Mouse (Mus musculus) urinary bladder, adult 18-20 months (tissue): ENCODE results near the gene Ddx27.

Experiments
- DNase-seq, 2 experiments: peaks; one replicate each; pipeline ENCODE4 v3.0.0; 2022; ENCODE audit warnings: low spot score in 2 of 2, mixed read lengths in 2 of 2

Ddx27 gene

GRCm38 (mm10) chr2:167081639-167082038 is 66.6 kb downstream of the Ddx27 start:
- DNase-seq: no peak
